Mouse (Mus musculus) E14TG2a.4 (cell line): ENCODE data around the gene Phkg1.

Experiments used
- H3K27me3 ChIP-seq: 2 replicates; pipeline ENCODE4 v1.6.1; 2014; ENCODE audit warnings: low read length, control low read depth; ENCODE audit not compliant: insufficient read depth
- H3K36me3 ChIP-seq: 2 replicates; pipeline ENCODE4 v1.6.1; 2014; ENCODE audit warnings: low read length, control low read depth; ENCODE audit not compliant: insufficient read depth
- H3K4me1 ChIP-seq: replicated peaks from 2 replicates; pipeline ENCODE4 v1.6.1; 2014; ENCODE audit warnings: low read depth, low read length, control low read depth
- H3K4me3 ChIP-seq: replicated peaks from 2 replicates; pipeline ENCODE4 v1.5.1; 2014; ENCODE audit warnings: mild to moderate bottlenecking, low read length
- H3K9me3 ChIP-seq: 2 replicates; pipeline ENCODE4 v1.6.1; 2014; ENCODE audit warnings: low read length, control low read depth
- CTCF ChIP-seq: conservative IDR thresholded peaks from 2 replicates; pipeline ENCODE4 v1.5.1; 2014; ENCODE audit warnings: low read length
- NANOG ChIP-seq: IDR thresholded peaks from 2 replicates; pipeline ENCODE4 v1.6.1; 2014; ENCODE audit warnings: borderline replicate concordance, low read length, mixed read lengths
- POU5F1 ChIP-seq: IDR thresholded peaks from 2 replicates; pipeline ENCODE4 v1.6.1; 2014; ENCODE audit warnings: low read length, borderline replicate concordance

The Phkg1 gene

GRCm38 (mm10) chr5:129865841-129866240 lies 32.5 kb downstream of the Phkg1 start:
- TF ChIP-seq CTCF (no peak), NANOG (no peak), POU5F1 (no peak)
- peaks cover 28% of the 10 kb centered on the region for H3K36me3 ChIP-seq
- H3K4me3 ChIP-seq, result peak overlapping the region; percentile 13

GRCm38 (mm10) chr5:129864467-129864866 lies 33.9 kb downstream of the Phkg1 start:
- Histone ChIP-seq H3K4me3 (peak overlapping the region; percentile 48), H3K27me3 (no peaks in the 10 kb centered on the region), H3K9me3 (peaks cover 13% of the 10 kb centered on the region), H3K4me1 (peaks cover 52% of the 10 kb centered on the region), H3K36me3 (peaks cover 42% of the 10 kb centered on the region)
- TF ChIP-seq NANOG (no peak), CTCF (peak; percentile 71)

More at GRCm38 (mm10) chr5:129865841-129866240, 32.5 kb downstream of the Phkg1 start:
- Histone ChIP-seq H3K27me3 (no peaks in the 10 kb centered on the region), H3K9me3 (peaks cover 13% of the 10 kb centered on the region), H3K4me1 (peaks cover 59% of the 10 kb centered on the region)

- peaks cover 43% of the 10 kb centered on the region for H3K4me1 ChIP-seq
- H3K36me3 ChIP-seq, result peaks cover 61% of the 10 kb centered on the region
- H3K27me3 ChIP-seq, result no peaks in the 10 kb centered on the region
- no peak for TF ChIP-seq CTCF
- TF ChIP-seq POU5F1, result no peak
- TF ChIP-seq NANOG, result no peak
- peaks cover 13% of the 10 kb centered on the region for H3K9me3 ChIP-seq
- peak overlapping the region; percentile 10; the same call in 1 of the 2 replicates for H3K4me3 ChIP-seq
Measured at GRCm38 (mm10) chr5:129862325-129862724, 36.0 kb downstream of the Phkg1 start.

- peaks cover 3% of the 10 kb centered on the region; the same call in 1 of the 2 replicates for H3K9me3 ChIP-seq
- peaks cover 30% of the 10 kb centered on the region for H3K4me1 ChIP-seq
- no peak overlapping the region for H3K4me3 ChIP-seq
- TF ChIP-seq NANOG (no peak), CTCF (peak; percentile 27)
- H3K27me3 ChIP-seq, result no peaks in the 10 kb centered on the region
- peaks cover 94% of the 10 kb centered on the region for H3K36me3 ChIP-seq
Measured at GRCm38 (mm10) chr5:129856414-129856813, 41.9 kb downstream of the Phkg1 start.

GRCm38 (mm10) chr5:129855163-129855562 lies 43.2 kb downstream of the Phkg1 start:
- Histone ChIP-seq H3K4me3 (no peak overlapping the region), H3K36me3 (peaks cover 87% of the 10 kb centered on the region)
- TF ChIP-seq CTCF, result no peak
- no peak for TF ChIP-seq NANOG
- TF ChIP-seq POU5F1, result no peak

GRCm38 (mm10) chr5:129847558-129847820 lies 50.9 kb downstream of the Phkg1 start:
- H3K4me3 ChIP-seq, result peak overlapping the region; percentile 85
- peaks cover 37% of the 10 kb centered on the region for H3K4me1 ChIP-seq
- H3K36me3 ChIP-seq, result peaks cover 41% of the 10 kb centered on the region
- H3K9me3 ChIP-seq, result no peaks in the 10 kb centered on the region
- no peak for TF ChIP-seq POU5F1
- TF ChIP-seq CTCF, result no peak
- no peak for TF ChIP-seq NANOG
- no peaks in the 10 kb centered on the region for H3K27me3 ChIP-seq

More at GRCm38 (mm10) chr5:129855163-129855562, 43.2 kb downstream of the Phkg1 start:
- H3K9me3 ChIP-seq, result no peaks in the 10 kb centered on the region
- H3K4me1 ChIP-seq, result peaks cover 32% of the 10 kb centered on the region
- no peaks in the 10 kb centered on the region for H3K27me3 ChIP-seq

- TF ChIP-seq NANOG, result no peak
Measured at GRCm38 (mm10) chr5:129846752-129847557, 51.4 kb downstream of the Phkg1 start, which contains the start of gene Sumf2. Gene Sumf2, plus strand, starts transcription at chr5:129846986.

GRCm38 (mm10) chr5:129844848-129845247 lies 53.5 kb downstream of the Phkg1 start:
- Histone ChIP-seq H3K4me3 (no peak overlapping the region), H3K4me1 (peaks cover 31% of the 10 kb centered on the region), H3K27me3 (no peaks in the 10 kb centered on the region), H3K9me3 (no peaks in the 10 kb centered on the region), H3K36me3 (peaks cover 25% of the 10 kb centered on the region)
- no peak for TF ChIP-seq POU5F1

More at GRCm38 (mm10) chr5:129846752-129847557, 51.4 kb downstream of the Phkg1 start, which contains the start of gene Sumf2:
- Histone ChIP-seq H3K27me3 (no peaks in the 10 kb centered on the region), H3K36me3 (peaks cover 36% of the 10 kb centered on the region), H3K4me1 (peaks cover 36% of the 10 kb centered on the region), H3K4me3 (peak within 1 kb of the TSS; percentile 85), H3K9me3 (no peaks in the 10 kb centered on the region)
